In genomic region chr5:112211911-112212310, GRCm38 (mm10) we compare ENCODE assay signal across 21 mouse cellular contexts. TPM values are rescaled to one million over a fixed set of nuclear protein-coding genes. Genes with fewer than 3 reads are reported as not detected.
"Had no signal": no experiment of that assay in that cellular context is flagged by ENCODE, and none has a peak within 500 bp of the region (broad histone marks: within the 10 kb centered on the region; RNA-seq: fewer than 3 reads in every experiment).

No protein-coding gene starts in this region.

- H3K27ac ChIP-seq: liver, embryonic 13.5 days; liver, embryonic 15.5 days; lung, embryonic 15.5 days; macrophage; neural tube, embryonic 12.5 days; stomach, embryonic 15.5 days; stomach, postnatal 0 days had no signal

- DNase-seq: liver, embryonic 13.5 days; liver, postnatal 0 days; lung, adult 2 months; lung, postnatal 14 days; lung, postnatal 36 days; right cerebral cortex, postnatal 14 days; thymus, adult 2 months; thymus, postnatal 25 days; thymus, postnatal 4 days had no signal

- H3K4me2 ChIP-seq: liver, embryonic 13.5 days; liver, embryonic 15.5 days; lung, embryonic 15.5 days; neural tube, embryonic 12.5 days; stomach, embryonic 15.5 days had no signal

- H3K9ac ChIP-seq: liver, embryonic 13.5 days; liver, embryonic 15.5 days; liver, postnatal 0 days; lung, embryonic 15.5 days; neural tube, embryonic 12.5 days; stomach, embryonic 15.5 days had no signal

- H3K4me3 ChIP-seq: liver, embryonic 13.5 days; liver, embryonic 15.5 days; lung, embryonic 15.5 days; megakaryocyte, embryonic 14.5 days; neural tube, embryonic 12.5 days; stomach, embryonic 15.5 days had no signal

- ATAC-seq: liver, postnatal 0 days; lung, postnatal 0 days had no signal

- H3K9me3 ChIP-seq: liver, embryonic 13.5 days; liver, embryonic 15.5 days; lung, embryonic 15.5 days; neural tube, embryonic 12.5 days; stomach, embryonic 15.5 days had no signal

- H3K36me3 ChIP-seq: liver, embryonic 13.5 days; liver, embryonic 15.5 days; lung, embryonic 15.5 days; neural tube, embryonic 12.5 days; stomach, embryonic 15.5 days had no signal

- H3K27me3 ChIP-seq: liver, embryonic 13.5 days; lung, embryonic 15.5 days; neural tube, embryonic 12.5 days; stomach, embryonic 15.5 days had no signal

RNA-seq across cellular contexts. Expression of gene Cryba4, which starts 40.4 kb away (rescaled TPM):
- total RNA-seq: megakaryocyte progenitor cell, adult 5-6 weeks had no signal

RNA-seq across cellular contexts. Expression of gene Crybb1, which starts 43.7 kb away (rescaled TPM):
- total RNA-seq: megakaryocyte progenitor cell, adult 5-6 weeks; monocyte, adult 5-6 weeks; neutrophil, adult 5-6 weeks had no signal
- polyA plus RNA-seq: macrophage; urinary bladder, adult 2 months had no signal
